Mouse (Mus musculus) right cerebral cortex, postnatal 25 days (tissue): ENCODE measurements around the gene Clec18a.
"Not testable (repeated sequence)": the region's sequence is repeated elsewhere in the genome, so short reads cannot be mapped to it uniquely, and the experiment has no call there.

ENCODE experiments used
- DNase-seq: peaks from one replicate; pipeline ENCODE4 v3.0.0; 2022

Clec18a gene

GRCm38 (mm10) chr8:111092326-111092725 lies at the start of gene Clec18a:
Gene Clec18a, minus strand, starts transcription at chr8:111092426.
- not testable (repeated sequence) for DNase-seq

- DNase-seq: no peak
Observed at GRCm38 (mm10) chr8:111130756-111131155, 38.5 kb upstream of the Clec18a start.

GRCm38 (mm10) chr8:111119481-111119880 lies 27.3 kb upstream of the Clec18a start:
- DNase-seq: no peak

GRCm38 (mm10) chr8:111114891-111115290 lies 22.7 kb upstream of the Clec18a start:
- DNase-seq: no peak

- DNase-seq: not testable (repeated sequence)
Observed at GRCm38 (mm10) chr8:111094719-111095302, 2.6 kb upstream of the Clec18a start.

- peak; percentile 92 for DNase-seq
Observed at GRCm38 (mm10) chr8:111093865-111094718, 1.9 kb upstream of the Clec18a start, which contains the start of gene Pdpr. Gene Pdpr, plus strand, starts transcription at chr8:111094630.

- no peak for DNase-seq
Observed at GRCm38 (mm10) chr8:111091706-111092105, 520 bp downstream of the Clec18a start.

GRCm38 (mm10) chr8:111090126-111090525 lies 2.1 kb downstream of the Clec18a start:
- peak; percentile 68 for DNase-seq

GRCm38 (mm10) chr8:111083936-111084335 lies 8.3 kb downstream of the Clec18a start:
- DNase-seq: not testable (repeated sequence)

GRCm38 (mm10) chr8:111081580-111082258 lies 10.5 kb downstream of the Clec18a start:
- no peak for DNase-seq

GRCm38 (mm10) chr8:111079861-111080271 lies 12.4 kb downstream of the Clec18a start:
- no peak for DNase-seq

GRCm38 (mm10) chr8:111079461-111079860 lies 12.8 kb downstream of the Clec18a start:
- no peak for DNase-seq

- peak; percentile 59 for DNase-seq
Observed at GRCm38 (mm10) chr8:111075926-111076325, 16.3 kb downstream of the Clec18a start.

- DNase-seq: not testable (repeated sequence)
Observed at GRCm38 (mm10) chr8:111068660-111069059, 23.6 kb downstream of the Clec18a start.

- DNase-seq: no peak
Observed at GRCm38 (mm10) chr8:111067439-111067838, 24.8 kb downstream of the Clec18a start.

- no peak for DNase-seq
Observed at GRCm38 (mm10) chr8:111066308-111066707, 25.9 kb downstream of the Clec18a start.

- no peak for DNase-seq
Observed at GRCm38 (mm10) chr8:111062893-111063292, 29.3 kb downstream of the Clec18a start.

- peak; percentile 90 for DNase-seq
Observed at GRCm38 (mm10) chr8:111062072-111062757, 30.0 kb downstream of the Clec18a start.

GRCm38 (mm10) chr8:111061688-111062071 lies 30.5 kb downstream of the Clec18a start:
- no peak for DNase-seq

GRCm38 (mm10) chr8:111058946-111059572 lies 33.2 kb downstream of the Clec18a start:
- DNase-seq: no peak

GRCm38 (mm10) chr8:111056691-111057293 lies 35.4 kb downstream of the Clec18a start:
- DNase-seq: peak; percentile 37

- DNase-seq: peak; percentile 93
Observed at GRCm38 (mm10) chr8:111056158-111056663, 36.0 kb downstream of the Clec18a start, which contains the start of gene Exosc6. Gene Exosc6, plus strand, starts transcription at chr8:111056339.
